Mouse (Mus musculus) bone marrow, adult 2 months (tissue): ENCODE measurements around the gene Ptprs. TPM values are rescaled to one million over a fixed set of nuclear protein-coding genes. Genes with fewer than 3 reads are reported as not detected.

Experiments
- H3K27ac ChIP-seq: fragments of 200-500 bp; 2 replicates; pipeline ENCODE4 v1.5.1; 2012; ENCODE audit warnings: low read depth, mild to moderate bottlenecking, control low read depth, inconsistent platforms, low read length; ENCODE audit not compliant: control insufficient read depth, poor library complexity, insufficient read depth
- H3K4me1 ChIP-seq: fragments of 200-500 bp; 2 replicates; pipeline ENCODE4 v1.6.1; 2011; ENCODE audit warnings: low read length; ENCODE audit not compliant: control insufficient read depth, insufficient read depth
- H3K4me3 ChIP-seq: fragments of 200-500 bp; replicated peaks from 2 replicates; pipeline ENCODE3; 2011; ENCODE audit warnings: mild to moderate bottlenecking, low read depth, low read length, control low read depth; ENCODE audit not compliant: control insufficient read depth
- CTCF ChIP-seq: fragments of 200-500 bp; IDR thresholded peaks from 2 replicates; pipeline ENCODE4 v1.5.1; 2011; ENCODE audit warnings: low read length, control low read depth; ENCODE audit not compliant: control insufficient read depth, insufficient read depth
- POLR2A ChIP-seq: fragments of 200-500 bp; IDR thresholded peaks from 2 replicates; pipeline ENCODE4 v1.6.1; 2011; ENCODE audit warnings: low read depth, mild to moderate bottlenecking, control low read depth, low read length, borderline replicate concordance; ENCODE audit not compliant: control insufficient read depth
- WGBS: fragments of 180-500 bp; shearing (Covaris S2); methylation state at CpG from one replicate; pipeline ENCODE4 v1.1.7; 2018; 5-methylcytosine and 5-hydroxymethylcytosine counted together
- polyA plus RNA-seq: library from polyadenylated mRNA; stranded (reverse); fragments of >200 nt; gene quantifications from 2 replicates; pipeline ENCODE4 v1.2.4, GENCODE M21; 2011; ENCODE audit warnings: low replicate concordance; ENCODE audit not compliant: missing spikeins, insufficient read depth, insufficient read length

The Ptprs gene
- polyA plus RNA-seq, 1 experiment, result 54.0 TPM

DNA sequence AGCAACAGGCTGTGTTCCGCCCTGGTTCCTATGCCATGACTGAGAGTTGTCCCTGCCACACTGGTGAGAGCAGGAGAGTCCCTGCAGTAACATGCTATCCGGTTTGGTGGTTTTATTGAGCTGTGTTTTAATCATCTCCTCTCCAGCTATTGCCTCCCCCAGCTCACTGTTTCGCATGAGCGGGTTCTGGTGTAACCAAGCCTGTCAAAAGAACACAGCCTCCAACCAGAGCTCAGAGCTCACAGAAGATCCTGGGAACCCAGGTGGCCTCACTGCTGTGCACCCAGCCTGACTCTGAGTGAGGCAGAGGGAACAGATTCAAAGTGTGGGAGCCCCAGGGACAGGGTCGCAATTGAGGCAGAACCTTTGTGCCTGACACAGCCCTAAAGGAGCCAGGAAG is 95.1 kb downstream of the Ptprs start:
- Histone ChIP-seq H3K27ac (no peak overlapping the region), H3K4me3 (no peak overlapping the region), H3K4me1 (no peaks in the 10 kb centered on the region; the same call in 1 of the 2 replicates)
- 78% methylated on average over 5 of the region's 5 CpGs for WGBS
- TF ChIP-seq POLR2A, result no peak
- no peak for TF ChIP-seq CTCF

DNA sequence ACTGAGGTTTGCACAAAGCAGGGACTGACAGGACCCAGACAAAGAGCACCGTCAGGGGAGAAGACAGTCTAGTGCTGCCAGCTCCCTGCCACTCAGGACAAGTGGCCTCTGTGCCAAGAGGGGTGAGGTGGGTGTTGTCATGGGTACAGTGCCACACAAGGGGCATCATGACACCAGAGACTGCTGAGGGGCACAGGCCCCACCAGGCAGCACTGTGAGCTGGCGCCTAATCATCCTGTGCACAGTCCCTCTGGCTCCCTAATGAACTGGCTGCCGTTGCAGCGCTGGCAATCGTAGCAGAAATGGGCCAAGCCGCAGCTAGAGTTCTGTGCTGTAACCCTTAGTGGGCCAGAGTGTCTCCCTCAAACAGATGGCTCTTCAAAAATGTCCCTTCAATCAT is 96.0 kb downstream of the Ptprs start:
- Histone ChIP-seq H3K27ac (no peak overlapping the region), H3K4me1 (no peaks in the 10 kb centered on the region; the same call in 1 of the 2 replicates), H3K4me3 (no peak overlapping the region)
- WGBS, result 86% methylated on average over 6 of the region's 6 CpGs
- TF ChIP-seq POLR2A (no peak), CTCF (no peak)

DNA sequence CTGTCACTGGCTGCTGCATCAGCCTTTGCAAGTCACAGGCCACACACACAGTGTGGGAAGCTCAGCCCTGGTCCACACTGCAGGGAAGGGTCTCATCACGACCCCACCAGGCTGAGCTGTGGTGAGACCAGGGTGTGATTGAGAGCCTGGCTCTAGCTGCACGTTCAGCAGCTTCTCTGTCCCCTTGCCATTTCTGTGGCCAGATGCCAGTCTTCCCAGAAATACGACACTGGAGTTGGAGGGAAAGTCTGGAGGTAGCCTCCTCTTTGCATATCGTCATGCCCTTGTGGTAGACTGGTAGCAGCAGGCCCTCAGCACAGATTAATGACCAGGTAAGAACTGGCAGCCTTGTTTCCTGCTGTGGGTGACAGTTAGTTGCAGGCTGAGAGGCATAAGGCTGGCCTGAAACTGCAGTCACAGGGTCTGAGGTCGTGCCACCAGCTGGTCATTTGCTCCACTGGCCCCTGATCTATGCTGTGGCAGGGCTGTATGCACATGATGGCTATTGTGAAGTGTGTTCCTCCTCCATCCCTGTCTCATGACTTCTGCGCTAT is 96.9 kb downstream of the Ptprs start:
- Histone ChIP-seq H3K4me3 (no peak overlapping the region), H3K4me1 (no peaks in the 10 kb centered on the region; the same call in 1 of the 2 replicates), H3K27ac (no peak overlapping the region)
- WGBS, result 80% methylated on average over 6 of the region's 6 CpGs
- no peak for TF ChIP-seq POLR2A
- no peak for TF ChIP-seq CTCF

DNA sequence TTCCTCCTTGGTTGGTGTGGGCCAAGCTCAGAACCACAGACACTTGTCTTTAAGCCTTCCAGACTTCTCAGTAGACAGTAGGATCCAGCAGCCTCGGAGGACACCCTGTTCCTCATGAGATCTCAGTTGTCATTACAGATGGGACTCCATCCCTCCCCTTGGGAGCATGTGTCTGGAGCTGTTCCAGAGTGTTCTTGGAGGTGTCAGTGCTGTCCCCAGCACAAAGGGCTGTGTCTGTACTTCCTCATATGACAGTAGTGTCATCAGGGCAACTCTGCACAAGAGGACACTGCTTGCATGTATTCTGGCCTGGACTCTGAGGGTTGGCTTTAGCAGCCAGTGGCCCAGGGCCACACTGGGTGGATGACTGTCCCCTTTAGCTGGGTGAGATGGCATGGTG is 101.4 kb downstream of the Ptprs start:
- WGBS, result 77% methylated on average over 1 of the region's 1 CpGs
- H3K27ac ChIP-seq, result no peak overlapping the region
- H3K4me3 ChIP-seq, result no peak overlapping the region
- no peaks in the 10 kb centered on the region for H3K4me1 ChIP-seq
- TF ChIP-seq POLR2A (no peak), CTCF (no peak)

DNA sequence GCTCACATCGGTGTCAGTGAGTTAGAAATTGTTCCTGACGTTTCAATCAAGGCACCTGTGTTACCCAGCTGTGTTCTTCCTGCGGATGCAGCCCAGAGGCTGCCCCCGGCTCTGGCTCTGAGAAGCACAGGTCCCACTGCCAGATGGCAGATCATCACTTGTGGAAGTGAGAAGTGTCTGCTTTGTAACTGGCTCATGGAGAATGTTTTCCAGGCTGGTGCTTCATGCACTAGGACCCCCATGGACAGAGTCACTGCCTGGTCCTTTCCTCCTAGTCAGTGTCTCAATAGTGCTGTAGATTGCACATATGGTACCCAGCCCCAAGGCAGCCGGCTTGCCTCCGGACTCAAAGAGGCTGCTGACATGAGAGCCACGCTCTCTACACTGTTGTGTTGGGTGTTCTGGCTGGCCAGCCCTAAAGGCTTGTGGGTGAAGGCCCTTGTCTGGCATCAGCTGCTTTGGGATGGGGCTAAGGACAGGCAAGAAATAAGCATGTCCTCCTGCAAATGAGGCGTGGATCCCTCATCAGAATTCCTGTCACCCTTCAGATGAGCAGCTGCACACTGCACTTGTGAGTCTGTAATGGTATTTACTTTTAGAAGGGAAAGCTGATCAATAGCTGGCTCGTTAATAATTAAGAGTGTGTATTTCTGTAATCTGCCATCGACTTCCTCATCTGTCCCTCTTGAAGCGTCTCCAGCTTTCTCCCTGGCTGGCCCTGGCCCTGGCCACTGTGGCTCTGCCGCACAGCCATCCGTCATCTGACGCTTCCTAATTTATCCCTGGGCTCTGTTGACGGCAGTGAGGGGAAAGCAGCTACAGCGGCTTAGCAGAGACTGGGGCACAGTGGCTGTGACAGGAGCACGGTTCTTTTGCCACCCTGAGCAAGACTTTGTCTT is 102.9 kb downstream of the Ptprs start:
- WGBS, result 86% methylated on average over 17 of the region's 17 CpGs
- Histone ChIP-seq H3K4me3 (no peak overlapping the region), H3K27ac (no peak overlapping the region; the same call in 1 of the 2 replicates), H3K4me1 (no peaks in the 10 kb centered on the region)
- no peak for TF ChIP-seq CTCF
- no peak for TF ChIP-seq POLR2A

DNA sequence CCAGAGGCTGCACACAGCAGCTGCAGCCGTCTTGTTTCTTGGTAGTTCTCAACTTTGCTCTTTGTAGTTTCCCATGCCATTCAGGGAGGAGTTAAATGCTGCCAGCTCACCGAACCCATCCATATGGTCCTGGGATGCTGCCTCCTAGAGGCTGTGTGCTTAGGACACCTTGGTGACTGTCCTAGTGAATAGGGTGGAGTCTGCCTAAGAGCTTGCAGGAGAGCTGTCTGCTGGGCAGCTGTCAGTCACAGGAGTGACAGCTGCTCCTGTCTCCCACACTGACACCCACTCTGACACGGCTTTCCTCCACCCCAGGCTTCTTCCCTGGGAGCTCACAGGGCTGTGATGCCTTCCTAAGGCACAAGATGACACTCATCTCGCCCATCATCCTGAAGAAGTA is 104.2 kb downstream of the Ptprs start:
- no peaks in the 10 kb centered on the region for H3K4me1 ChIP-seq
- whole genome bisulfite sequencing, result 68% methylated on average over 4 of the region's 4 CpGs
- no peak for TF ChIP-seq CTCF
- no peak for TF ChIP-seq POLR2A
- H3K4me3 ChIP-seq, result no peak overlapping the region
- H3K27ac ChIP-seq, result no peak overlapping the region

DNA sequence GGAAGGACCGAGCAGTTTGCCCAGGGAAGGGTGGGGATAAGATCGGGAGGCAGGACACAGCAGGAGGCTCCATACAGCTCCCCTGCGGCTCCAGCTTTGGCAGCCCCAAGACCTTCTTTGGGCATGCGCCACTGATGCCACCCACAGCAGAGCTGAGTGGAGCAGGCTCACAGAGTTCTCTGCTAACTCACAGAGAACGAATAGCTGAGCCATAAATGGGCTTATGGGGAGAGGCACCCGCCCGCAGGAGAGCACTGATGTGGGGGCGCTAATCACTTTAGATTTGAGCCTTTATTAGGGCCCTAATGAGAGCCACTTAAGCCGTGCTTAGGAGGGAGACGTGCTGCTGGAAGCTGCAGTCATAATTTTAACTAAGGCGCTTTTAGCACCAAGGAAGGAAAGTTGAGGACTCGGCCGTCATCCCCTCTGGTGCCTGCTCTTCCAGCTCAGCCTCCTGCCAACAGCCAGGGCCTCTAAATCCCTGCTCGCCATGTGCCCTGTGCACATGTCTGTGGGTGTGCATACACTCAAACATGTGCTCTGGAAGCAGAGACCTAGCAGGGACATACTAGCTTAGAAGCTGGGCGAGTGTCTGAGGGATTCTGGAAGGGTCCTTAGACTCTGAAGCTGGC is 105.1 kb downstream of the Ptprs start:
- no peak overlapping the region for H3K27ac ChIP-seq
- WGBS, result 88% methylated on average over 15 of the region's 15 CpGs
- no peaks in the 10 kb centered on the region for H3K4me1 ChIP-seq
- no peak for TF ChIP-seq POLR2A
- TF ChIP-seq CTCF, result no peak
- H3K4me3 ChIP-seq, result no peak overlapping the region

DNA sequence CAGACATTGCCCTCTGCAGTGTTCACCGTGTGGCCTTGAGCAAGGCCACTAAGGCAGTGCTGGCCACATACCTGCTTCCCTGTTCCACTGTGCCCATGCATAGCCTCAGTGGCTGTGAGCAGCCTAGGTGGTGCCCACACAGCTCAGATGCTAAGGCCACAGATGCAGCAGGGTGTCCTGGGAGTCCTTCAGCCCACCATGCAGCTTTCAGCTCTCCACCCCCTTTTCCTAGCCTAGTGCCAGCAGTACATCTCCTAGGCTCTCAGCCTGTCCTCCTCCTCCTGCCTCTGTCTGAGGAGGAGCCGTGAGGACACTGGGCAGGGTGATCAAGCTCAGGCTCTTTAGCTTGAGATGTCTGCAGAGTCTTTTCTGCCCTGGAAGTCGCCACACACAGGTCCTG is 106.2 kb downstream of the Ptprs start:
- no peak overlapping the region for H3K27ac ChIP-seq
- WGBS, result 86% methylated on average over 3 of the region's 3 CpGs
- no peak overlapping the region for H3K4me3 ChIP-seq
- no peaks in the 10 kb centered on the region for H3K4me1 ChIP-seq
- TF ChIP-seq CTCF (no peak), POLR2A (no peak)
